Mouse (Mus musculus) cerebellum, adult 18-20 months (tissue): Measurements from ENCODE around the gene Ass1.

Source experiments
- DNase-seq, 2 experiments: peaks; one replicate each; pipeline ENCODE4 v3.0.0; 2021

Gene Ass1

DNA sequence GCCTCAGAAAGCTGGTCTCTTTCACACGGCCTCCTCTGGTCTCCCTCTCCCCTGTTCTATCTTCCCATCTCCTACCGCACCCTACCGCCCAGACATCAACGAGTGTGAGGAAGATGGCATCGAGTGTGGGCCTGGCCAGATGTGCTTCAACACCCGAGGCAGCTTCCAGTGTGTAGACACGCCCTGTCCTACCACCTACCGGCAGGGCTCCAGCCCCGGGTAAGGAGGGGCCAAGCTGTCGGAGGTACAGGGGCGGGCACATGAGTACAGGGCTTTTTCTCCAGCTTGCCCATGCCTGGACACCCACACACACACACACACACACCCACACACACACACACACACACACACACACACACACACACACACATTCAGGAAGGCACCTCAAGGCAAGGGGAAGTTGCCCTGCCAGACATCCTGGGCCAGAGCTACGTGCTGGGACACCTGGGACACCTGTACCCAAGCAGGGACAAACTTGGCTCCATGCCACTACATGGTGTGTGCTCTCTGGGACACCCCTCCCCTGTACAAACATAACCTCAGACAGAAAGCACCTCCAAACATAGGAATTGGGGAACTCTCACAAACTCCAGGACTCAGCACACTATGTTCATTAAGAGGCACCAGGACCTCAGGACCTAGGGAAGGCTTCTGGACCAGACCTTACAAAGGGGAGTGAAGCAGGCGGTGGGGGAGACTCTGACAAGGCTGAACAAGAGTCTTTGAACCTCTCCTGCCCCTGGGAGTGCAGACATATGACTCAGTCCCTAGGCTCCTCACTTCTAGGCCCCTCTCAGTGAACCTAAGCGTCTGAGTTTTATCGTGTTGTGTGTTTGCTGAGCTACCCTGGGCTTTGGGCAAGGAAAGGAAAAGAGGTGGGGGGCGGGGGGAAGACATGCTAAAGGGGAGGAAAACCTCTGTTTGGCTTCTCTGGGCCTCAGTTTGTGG is 10.7 kb upstream of the Ass1 start:
- no peak for DNase-seq

DNA sequence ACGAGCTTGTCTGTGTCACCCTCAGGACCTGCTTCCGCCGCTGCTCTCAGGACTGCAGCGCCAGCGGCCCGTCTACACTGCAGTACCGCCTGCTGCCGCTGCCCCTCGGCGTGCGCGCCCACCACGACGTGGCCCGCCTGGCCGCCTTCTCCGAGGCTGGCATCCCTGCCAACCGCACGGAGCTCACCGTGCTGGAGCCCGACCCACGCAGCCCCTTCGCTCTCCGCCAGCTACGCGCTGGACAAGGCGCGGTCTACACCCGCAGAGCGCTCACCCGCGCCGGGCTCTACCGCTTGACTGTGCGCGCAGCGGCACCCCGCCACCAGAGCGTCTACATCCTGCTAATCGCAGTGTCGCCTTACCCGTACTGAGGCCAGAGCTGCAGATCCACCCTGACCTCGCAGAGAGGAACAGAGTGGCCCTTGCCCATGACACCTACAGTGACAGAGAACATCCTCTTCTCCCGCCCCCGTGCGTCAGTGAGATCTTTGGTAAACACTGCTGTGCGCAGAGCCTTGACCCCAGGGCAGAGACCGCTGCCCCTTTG is 9.9 kb upstream of the Ass1 start:
- no peak for DNase-seq

DNA sequence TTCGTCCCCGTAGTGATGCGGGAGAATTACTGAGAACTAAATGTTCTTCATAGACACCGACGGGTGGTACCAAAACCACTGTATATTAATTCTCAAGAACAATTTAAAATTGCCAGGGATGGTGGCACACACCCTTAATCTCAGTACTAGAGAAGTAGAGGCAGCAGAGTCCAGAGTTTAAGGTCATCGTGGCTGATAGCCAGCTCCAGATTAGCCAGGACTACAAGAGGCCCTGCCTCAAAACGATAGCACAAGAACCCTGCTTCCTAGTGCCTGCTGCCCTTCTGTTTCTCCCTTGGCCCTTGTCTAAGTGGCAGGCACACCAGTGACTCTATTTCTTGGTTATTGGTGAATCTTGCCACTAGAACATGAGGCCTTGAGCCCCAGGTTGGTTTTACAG is 9.1 kb upstream of the Ass1 start:
- no peak for DNase-seq

DNA sequence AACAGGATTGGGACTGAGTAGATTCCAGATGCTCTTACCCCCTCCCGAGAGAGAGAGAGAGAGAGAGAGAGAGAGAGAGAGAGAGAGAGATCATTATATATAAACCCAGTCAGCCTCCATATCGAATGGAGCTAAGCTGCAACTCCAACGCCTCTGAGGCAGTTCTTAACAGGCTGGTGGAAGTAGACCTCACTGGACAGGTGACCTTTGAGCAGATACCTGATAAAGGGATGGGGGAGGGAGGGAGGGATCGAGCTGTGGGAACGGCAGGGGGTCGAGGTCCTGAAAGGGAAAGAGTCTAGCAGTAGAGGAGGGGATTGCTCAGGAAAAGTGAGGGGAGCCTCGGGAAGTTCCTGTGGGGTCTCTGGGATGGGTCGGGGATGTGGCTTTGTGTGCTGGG is 8.0 kb upstream of the Ass1 start:
- no peak for DNase-seq

DNA sequence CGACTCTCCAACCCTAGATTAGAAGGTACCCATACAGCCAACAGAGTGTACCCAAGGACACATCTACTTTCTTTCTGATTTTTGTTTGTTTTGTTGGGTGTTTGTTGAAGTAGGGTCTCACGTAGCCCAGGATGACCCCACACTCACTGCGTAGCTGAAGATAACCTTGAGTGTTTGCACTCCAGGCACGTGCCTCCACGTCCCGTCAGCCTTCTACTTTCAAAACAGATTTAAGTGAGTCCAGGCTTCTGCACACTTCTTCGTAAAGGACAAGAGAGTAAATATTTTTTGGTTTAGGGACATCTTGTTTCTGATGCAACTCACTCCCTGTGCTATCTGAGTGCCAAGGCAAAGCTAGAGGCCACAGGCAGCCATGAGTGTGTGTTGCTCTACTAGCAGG is 6.8 kb upstream of the Ass1 start:
- no peak for DNase-seq

DNA sequence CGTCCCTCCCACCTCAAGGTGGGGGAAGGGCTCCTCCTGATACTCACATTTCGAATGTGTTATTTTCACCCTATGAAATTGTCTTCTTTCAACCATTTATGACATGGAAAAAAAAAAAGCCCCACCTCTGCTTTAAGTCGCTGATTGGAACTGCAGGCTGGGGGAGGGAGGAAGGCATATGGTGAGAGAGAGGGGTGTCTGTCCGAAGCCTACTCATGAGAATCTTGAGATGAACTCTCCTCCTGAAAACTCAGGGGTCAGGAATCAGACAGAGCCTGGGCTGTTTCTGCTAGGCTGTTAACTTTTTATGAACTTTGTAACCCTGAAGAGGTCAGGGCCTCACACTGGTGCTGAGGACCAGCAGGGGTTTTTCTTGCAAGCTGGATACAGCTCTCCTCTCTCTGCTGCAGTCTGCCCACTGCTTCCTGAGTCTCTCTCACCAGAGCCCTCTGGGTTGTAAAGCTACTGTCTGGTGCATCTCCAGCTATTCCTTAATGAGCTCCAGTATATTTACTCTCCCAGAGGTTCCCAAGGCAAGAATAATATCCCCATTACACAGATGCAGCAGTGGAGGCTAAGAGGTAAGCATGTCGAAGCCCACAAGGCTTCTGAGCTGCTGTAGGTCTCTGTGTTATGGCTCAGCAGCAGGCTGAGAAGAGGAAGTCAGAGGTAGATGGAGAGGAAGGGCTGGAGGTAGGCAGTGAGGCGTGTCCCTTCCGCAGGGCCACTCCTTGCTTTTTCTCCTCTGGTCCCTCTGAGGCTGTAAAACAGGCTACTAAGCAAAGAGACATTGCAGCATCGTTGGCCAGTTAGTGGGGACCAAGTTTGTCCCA is 6.1 kb upstream of the Ass1 start:
- no peak for DNase-seq

DNA sequence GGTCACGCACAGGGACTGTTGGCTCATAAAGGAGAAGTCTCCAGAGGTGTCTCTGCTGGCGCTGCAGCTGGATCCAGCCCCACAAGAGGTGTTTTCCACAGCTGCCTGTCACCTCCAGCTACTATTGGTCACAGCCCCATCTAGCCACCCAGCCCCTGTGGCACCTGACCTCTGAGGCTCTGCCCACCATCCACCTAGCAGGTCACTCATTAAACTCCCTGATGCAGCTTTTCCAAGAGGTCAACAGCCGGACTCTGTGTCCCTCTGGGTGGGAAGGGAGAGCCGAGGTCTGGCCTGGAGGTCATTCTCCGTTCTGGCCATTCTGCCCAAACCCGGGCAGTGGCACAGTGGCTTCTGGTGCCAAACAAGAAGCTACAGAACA is 5.5 kb upstream of the Ass1 start:
- no peak for DNase-seq

DNA sequence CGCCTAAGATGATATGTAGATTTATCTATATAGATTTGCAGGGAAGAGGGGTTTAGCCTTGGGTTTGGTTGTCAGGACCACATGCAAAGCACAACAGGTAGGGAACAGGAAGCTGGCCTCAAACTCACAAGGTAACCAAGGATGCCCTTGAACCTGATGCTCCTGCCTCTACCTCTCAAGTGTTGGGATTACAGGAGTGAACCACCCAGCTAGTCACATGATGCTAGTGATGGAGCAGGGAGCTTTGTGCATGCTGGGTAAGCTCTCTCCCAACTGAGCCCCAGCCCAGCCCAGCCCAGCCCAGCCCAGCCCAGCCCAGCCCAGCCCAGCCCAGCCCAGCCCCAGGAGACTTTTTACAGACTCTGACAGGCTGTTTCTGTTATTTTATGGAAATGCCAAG is 2.5 kb upstream of the Ass1 start:
- no peak for DNase-seq

DNA sequence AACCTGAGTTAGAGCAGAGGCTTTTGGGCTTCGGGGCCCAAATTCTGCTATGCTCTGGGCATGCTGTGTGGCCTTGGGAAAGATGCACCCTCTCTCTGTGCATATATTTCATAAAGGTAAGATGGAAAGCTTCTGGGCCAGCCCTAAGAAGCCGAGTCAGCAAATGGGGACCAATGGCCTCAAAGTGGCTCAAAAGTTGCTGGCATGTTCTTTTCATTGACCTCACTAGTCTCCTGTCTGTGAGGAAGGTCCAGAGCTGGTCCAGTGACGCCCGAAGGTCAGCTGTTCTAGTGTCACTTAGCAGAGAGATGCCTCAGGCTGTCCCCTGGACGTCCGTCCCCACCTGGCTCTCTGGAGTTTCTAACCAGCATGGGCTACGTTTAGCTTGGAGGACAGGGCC is 1.1 kb upstream of the Ass1 start:
- no peak for DNase-seq

DNA sequence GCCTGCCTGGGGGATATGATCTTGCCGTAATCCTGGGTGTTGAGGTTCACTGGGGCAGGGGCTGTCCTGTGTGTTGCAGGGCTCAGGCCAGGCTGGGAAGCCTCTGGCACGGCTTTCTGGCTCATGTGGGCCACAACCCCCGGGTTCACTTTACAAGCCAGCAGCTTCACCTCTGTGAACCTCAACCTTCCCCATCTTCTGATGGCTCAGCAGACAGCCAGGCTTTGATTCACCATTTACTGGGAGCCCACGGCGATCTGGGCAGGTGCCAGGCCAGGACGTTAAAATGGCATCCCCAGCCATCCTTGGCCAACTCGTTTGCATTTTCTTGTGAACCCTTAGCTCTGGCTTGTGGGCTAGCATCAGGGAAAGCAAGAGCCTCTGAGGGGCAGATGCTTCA is 527 bp upstream of the Ass1 start:
- DNase-seq: no peak

DNA sequence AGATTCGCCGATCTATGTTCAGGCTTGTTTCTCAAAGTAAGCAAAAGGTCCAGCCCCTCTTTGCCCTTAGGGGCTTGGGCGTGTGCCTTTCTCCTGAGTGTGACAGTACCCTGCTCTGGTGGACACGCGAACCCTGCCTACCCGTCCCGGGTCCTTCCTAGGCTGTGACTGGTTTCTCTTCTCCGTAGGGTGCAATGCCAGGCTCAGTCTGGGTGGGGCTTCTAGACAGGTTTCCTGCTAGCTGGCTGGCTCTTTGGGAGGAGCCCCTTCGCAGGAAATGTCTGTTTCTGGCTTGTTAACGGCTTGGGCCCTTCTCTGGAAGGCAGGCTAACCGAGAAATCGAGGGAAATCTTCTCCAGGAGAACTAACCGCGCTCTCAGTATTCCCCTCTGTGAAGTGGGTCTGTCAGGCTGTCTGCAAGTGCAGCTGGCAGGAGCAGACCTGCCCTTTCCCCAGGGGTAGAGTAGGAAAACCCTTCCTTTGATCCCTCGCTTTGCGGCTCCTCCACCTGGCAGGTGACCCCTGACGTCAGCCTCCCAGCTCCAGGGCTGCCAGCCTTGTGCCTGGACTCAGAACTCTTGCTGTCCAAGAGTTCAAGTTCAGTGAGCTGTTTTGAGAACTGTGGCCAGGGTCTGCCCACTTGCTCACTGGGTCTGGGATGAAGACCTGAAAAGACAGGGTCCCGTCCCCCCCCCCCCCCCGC is 827 bp downstream of the Ass1 start:
- no peak for DNase-seq

DNA sequence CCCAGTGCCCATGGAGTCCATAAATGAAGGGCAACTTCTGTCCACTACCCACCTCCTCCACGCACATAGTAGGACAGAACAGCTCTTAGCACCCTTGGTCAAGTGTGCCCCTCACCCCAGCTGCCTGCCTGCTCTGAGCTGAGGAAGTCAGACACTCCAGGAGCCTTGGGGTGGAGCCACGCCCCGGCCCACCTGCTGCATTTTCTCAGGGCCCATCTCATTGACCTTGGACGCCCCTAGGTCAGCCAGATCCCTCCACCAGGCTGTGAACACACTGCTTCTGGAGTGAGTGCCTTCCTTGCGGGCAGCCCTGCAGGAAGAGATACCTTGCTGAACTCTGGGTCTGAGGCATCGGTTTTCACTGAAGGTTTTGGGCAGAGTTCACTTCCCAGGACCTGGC is 1.6 kb downstream of the Ass1 start:
- DNase-seq: no peak

DNA sequence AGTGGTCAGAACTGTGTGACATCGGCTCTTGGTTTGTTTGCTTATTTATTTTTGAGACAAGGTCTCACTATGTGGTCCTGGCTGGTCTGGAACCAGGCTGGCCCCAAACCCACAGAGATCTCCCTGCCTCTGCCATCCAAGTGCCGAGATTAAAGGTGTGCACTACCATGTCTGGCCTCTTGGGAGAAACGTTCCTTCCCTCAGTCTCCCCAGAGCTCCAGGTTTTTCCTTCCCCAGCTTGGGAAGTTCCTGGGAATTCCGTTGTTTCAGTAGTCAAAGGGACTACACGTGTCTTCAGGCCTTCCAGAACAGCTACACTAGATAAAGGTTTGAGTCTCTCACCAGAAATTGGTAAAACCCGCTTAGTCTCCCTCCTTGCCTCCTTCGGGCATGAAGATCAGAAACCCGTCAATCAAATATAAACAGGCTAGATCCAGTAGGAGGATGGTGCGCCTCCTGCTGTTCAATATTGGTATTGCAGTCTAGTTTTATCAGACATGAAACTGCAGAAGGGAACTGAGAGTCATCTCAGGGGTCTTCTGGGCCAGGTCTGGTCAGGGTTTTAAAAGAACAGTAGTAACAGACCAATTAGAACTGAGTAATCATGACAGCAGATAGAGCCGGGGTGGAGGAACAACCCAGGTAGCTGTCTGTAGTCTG is 2.5 kb downstream of the Ass1 start:
- DNase-seq: peak in 1 of 2 experiments; percentile 38

DNA sequence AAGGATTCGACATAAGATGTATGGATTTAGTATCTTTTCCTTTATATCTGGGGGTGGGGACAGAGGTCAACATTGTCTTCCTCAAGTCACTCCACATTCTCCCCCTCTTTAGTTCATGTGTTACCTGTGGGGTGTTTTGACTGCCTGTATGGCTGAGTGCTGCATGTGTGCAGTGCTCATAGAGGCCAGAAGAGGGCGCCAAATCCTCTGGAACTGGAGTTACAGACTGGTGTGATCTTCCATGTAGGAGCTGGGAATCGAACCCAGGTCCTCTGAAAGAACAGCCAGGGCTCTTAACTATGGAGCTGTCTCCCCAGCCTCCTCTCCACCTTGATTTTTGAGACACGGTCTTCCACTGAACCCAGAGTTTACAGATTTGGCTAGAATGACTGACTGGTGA is 3.9 kb downstream of the Ass1 start:
- DNase-seq: no peak

DNA sequence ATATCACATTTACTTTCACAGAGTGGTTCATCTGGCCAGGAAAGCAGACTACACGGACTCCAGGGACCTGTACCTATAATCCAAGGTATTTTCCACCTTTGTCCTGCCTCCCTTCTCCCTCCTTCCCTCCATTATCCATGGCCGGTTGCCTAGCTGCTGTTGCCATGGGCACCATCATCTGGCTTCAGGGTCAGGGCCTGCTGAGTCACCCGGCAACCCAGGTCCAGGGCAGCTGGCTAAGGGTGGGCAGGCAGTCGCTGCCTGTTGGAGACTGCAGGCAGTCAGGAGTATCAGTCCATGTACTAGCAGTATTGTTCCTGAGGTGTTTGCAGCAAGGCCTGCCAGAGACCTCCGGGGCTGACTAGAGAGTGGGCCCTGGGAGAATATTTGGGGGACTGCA is 4.7 kb downstream of the Ass1 start:
- no peak for DNase-seq

DNA sequence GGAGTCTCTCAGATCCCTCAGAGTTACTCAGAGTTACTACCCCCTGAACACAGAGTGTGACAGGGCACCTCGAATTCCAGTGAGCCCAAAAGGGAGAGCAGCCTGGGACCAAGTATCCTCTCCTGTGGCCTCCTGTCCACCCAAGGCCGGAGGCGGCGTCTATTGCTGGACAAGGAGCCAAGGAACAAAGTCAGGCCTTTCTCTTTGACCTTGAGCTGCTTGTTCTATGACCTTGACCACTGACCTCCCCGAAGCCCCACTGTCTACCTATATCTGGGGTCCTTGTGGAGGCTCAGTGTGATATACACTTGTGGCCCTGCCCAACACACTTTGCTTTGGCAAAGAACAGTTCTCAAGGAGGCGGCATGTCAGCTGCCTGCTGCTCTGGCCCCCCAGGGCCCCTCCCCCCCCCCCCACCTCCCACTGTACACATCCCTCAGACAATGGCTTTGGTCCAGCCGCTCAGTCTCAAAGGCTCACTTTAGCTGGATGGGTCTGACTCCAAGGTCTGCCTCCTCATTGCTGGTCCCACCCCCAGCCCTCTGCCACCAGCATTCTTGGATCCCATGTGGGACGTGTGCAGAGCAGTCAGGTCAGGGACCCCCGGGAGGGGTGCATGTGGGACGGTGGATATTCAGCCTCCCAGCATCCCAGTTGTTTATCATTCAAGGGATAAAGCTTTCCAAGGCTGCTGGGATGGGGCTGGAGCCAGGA is 6.3 kb downstream of the Ass1 start:
- no peak for DNase-seq

DNA sequence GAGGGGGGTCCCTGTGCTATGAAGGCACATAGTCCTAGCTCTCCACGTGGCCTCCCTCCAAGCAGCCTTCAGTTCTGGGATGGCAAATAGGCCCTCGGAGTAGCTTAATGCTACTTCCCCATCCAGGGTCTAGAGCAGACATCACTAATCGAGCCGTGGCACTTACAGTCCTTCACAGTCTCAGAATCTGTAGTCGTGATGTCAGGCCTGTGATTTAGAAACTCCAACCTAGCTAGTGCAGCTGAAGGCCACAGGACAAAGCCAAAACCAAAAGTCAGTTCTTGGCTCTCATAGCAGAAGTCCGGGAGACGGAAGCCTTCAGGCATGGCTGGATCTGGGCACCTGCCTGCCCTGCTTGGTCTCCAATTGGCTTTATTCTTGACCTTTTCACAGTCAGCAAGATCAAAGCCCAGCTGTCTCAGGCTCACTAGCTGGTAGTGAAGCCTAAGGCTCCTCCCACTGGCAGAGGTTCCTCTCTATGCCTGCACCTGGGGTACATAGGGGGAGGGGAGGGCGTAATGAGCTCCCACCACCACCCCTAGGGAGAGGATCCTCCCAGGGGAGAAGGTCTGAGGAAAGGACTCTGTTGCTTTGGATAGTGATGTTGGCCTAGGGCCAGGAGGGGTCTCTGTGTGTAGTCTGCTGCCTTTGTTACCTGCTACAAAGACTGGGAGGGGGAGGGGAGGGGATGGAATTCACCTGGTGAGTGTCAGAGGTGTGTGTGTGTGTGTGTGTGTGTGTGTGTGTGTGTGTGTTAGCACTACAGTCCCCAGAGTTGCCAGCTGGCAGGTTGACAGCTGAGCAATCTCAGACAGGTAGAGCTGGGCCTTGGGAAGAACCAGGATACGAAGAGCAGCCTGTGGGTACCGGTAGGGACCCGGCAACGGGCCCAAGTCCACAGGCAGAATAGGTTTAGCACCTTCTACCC is 7.5 kb downstream of the Ass1 start:
- no peak for DNase-seq

DNA sequence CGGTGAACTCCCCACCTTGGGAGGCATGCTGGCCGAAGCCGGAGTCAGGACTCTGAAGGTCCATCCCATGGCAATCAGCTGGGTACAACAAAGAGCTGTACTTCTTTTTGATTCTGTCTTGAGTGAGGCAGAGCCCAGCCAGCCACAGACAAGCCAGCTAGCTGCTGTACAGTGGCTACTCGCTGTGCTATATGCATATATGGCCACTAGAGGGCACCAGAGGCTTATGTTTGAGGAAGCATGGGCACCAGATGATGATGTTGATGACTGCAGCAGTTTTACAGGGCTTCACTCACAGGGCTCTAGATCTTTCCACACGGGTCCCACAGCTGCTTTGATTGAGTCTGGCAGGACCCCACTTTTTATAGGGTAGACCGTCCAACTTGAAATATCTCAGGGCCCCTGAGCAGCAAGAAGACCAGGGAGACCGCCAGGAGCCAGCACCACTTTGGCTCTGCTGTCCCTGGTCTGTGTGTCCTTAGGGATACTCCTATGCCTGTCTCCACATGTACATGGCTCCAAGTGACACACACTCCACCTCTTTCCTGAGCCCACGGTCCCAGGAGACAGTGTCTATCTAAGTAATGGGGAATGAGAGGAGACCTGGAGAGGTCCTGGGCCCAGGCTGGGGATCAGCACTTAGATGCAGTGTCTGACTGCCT is 13.0 kb downstream of the Ass1 start:
- peak; percentile 88 to 89 for DNase-seq

DNA sequence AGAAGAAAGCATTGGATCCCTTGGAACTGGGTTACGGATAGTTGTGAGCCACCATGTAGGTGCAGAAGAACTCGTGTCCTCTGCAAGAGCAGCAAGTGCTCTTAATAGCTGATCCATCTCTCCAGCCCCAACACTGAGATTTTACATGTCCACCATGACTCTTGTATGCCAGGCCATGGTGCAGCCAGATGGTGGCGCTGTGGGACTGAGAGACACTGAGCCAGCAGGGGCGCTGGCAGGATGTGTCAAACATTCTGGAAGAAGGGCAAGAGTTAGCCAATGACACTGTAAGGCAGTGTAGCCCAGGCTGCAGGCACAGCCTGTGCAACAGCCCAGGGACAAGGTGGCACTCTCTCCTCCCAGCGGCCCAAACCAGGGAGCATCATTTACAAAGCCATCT is 14.2 kb downstream of the Ass1 start:
- peak; percentile 73 to 86 for DNase-seq

DNA sequence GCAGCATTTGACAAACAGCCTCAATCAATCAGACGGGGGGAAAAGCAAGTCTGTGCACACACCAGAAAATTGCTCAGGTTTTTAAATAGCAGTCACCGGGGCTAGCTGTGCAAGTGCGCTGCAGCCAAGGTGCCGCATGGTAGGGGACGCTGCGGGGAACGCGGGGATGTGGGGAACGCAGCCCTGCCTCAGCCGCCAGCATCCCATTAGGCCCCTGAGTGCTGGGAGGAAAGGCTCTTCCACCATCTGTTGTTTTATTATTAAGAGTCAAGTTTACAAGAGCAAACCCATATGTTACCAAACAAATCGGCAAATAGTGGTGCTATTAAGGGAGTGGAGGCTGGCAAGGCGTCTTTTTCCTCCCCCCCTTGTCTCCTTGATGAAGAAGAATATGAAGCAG is 19.2 kb downstream of the Ass1 start:
- peak; percentile 57 to 61 for DNase-seq
